Mouse (Mus musculus): Measurements from ENCODE around the gene Slc17a4. TPM values are rescaled to one million over a fixed set of nuclear protein-coding genes. Genes with fewer than 3 reads are reported as not detected.

Slc17a4 gene
- polyA plus RNA-seq, 1 experiment from 2014 or later, result not detected

GRCm38 (mm10) chr13:23879636-23880035 lies 35.2 kb downstream of the Slc17a4 start:
- H3K4me1 ChIP-seq (ENCODE audit: control insufficient read depth, insufficient read depth, low read length), result no peaks in the 10 kb centered on the region
- H3K27me3 ChIP-seq (ENCODE audit: control insufficient read depth, insufficient read depth, low read length), result no peaks in the 10 kb centered on the region
- 91% methylated on average over 5 of the region's 5 CpGs for whole genome bisulfite sequencing
- no peak for ATAC-seq (ENCODE audit: low FRiP score, low TSS enrichment)
- H3K4me2 ChIP-seq (ENCODE audit: low read length), result no peak overlapping the region
- no peaks in the 10 kb centered on the region for H3K9me3 ChIP-seq (ENCODE audit: control insufficient read depth, low read length)
- H3K9ac ChIP-seq (replicated peaks; ENCODE audit: low read length), result no peak overlapping the region
- no peaks in the 10 kb centered on the region for H3K36me3 ChIP-seq (ENCODE audit: control insufficient read depth, insufficient read depth, low read length)
- DNase-seq, result no peak
- no peak overlapping the region for H3K27ac ChIP-seq (replicated peaks; ENCODE audit: low read depth, low read length)
- no peak overlapping the region for H3K4me3 ChIP-seq (replicated peaks; ENCODE audit: low read depth, low read length)

- Histone ChIP-seq H3K4me1 (ENCODE audit: control insufficient read depth, insufficient read depth, low read length) (no peaks in the 10 kb centered on the region), H3K9me3 (ENCODE audit: control insufficient read depth, low read length) (no peaks in the 10 kb centered on the region), H3K9ac (replicated peaks; ENCODE audit: low read length) (no peak overlapping the region), H3K36me3 (ENCODE audit: control insufficient read depth, insufficient read depth, low read length) (no peaks in the 10 kb centered on the region), H3K27ac (replicated peaks; ENCODE audit: low read depth, low read length) (no peak overlapping the region), H3K4me2 (ENCODE audit: low read length) (no peak overlapping the region), H3K27me3 (ENCODE audit: control insufficient read depth, insufficient read depth, low read length) (no peaks in the 10 kb centered on the region), H3K4me3 (replicated peaks; ENCODE audit: low read depth, low read length) (no peak overlapping the region)
- DNase-seq (no peak), ATAC-seq (ENCODE audit: low FRiP score, low TSS enrichment) (no peak)
- 85% methylated on average over 3 of the region's 3 CpGs for WGBS
These were observed 35.7 kb downstream of the Slc17a4 start for GRCm38 (mm10) chr13:23879106-23879505.

- no peak for DNase-seq
- WGBS, result 87% methylated on average over 5 of the region's 5 CpGs
- H3K27ac ChIP-seq (replicated peaks; ENCODE audit: low read depth, low read length), result no peak overlapping the region
These were observed 41.7 kb downstream of the Slc17a4 start for GRCm38 (mm10) chr13:23873141-23873540.

GRCm38 (mm10) chr13:23869996-23870395 lies 44.8 kb downstream of the Slc17a4 start:
- no peak overlapping the region for H3K4me3 ChIP-seq (replicated peaks; ENCODE audit: low read depth, low read length)
- H3K27me3 ChIP-seq (ENCODE audit: control insufficient read depth, insufficient read depth, low read length), result no peaks in the 10 kb centered on the region
- H3K9me3 ChIP-seq (ENCODE audit: control insufficient read depth, low read length), result no peaks in the 10 kb centered on the region
- H3K36me3 ChIP-seq (ENCODE audit: control insufficient read depth, insufficient read depth, low read length), result no peaks in the 10 kb centered on the region
- no peaks in the 10 kb centered on the region for H3K4me1 ChIP-seq (ENCODE audit: control insufficient read depth, insufficient read depth, low read length)
- DNase-seq (no peak), ATAC-seq (ENCODE audit: low FRiP score, low TSS enrichment) (no peak)
- 77% methylated on average over 3 of the region's 3 CpGs for WGBS
- no peak overlapping the region for H3K9ac ChIP-seq (replicated peaks; ENCODE audit: low read length)
- H3K4me2 ChIP-seq (ENCODE audit: low read length), result no peak overlapping the region
- H3K27ac ChIP-seq (replicated peaks; ENCODE audit: low read depth, low read length), result no peak overlapping the region

More at GRCm38 (mm10) chr13:23873141-23873540, 41.7 kb downstream of the Slc17a4 start:
- no peaks in the 10 kb centered on the region for H3K36me3 ChIP-seq (ENCODE audit: control insufficient read depth, insufficient read depth, low read length)
- no peak overlapping the region for H3K9ac ChIP-seq (replicated peaks; ENCODE audit: low read length)
- ATAC-seq (ENCODE audit: low FRiP score, low TSS enrichment), result no peak
- no peak overlapping the region for H3K4me3 ChIP-seq (replicated peaks; ENCODE audit: low read depth, low read length)
- no peaks in the 10 kb centered on the region for H3K27me3 ChIP-seq (ENCODE audit: control insufficient read depth, insufficient read depth, low read length)
- no peak overlapping the region for H3K4me2 ChIP-seq (ENCODE audit: low read length)
- no peaks in the 10 kb centered on the region for H3K9me3 ChIP-seq (ENCODE audit: control insufficient read depth, low read length)
- no peaks in the 10 kb centered on the region for H3K4me1 ChIP-seq (ENCODE audit: control insufficient read depth, insufficient read depth, low read length)

- no peaks in the 10 kb centered on the region for H3K36me3 ChIP-seq (ENCODE audit: control insufficient read depth, insufficient read depth, low read length)
- H3K27ac ChIP-seq (replicated peaks; ENCODE audit: low read depth, low read length), result no peak overlapping the region
- DNase-seq (no peak), ATAC-seq (ENCODE audit: low FRiP score, low TSS enrichment) (no peak)
- no peaks in the 10 kb centered on the region for H3K27me3 ChIP-seq (ENCODE audit: control insufficient read depth, insufficient read depth, low read length)
- no peaks in the 10 kb centered on the region for H3K4me1 ChIP-seq (ENCODE audit: control insufficient read depth, insufficient read depth, low read length)
- H3K9ac ChIP-seq (replicated peaks; ENCODE audit: low read length), result no peak overlapping the region
- WGBS, result 93% methylated on average over 8 of the region's 8 CpGs
- H3K4me2 ChIP-seq (ENCODE audit: low read length), result no peak overlapping the region
- no peaks in the 10 kb centered on the region for H3K9me3 ChIP-seq (ENCODE audit: control insufficient read depth, low read length)
- no peak overlapping the region for H3K4me3 ChIP-seq (replicated peaks; ENCODE audit: low read depth, low read length)
These were observed 45.8 kb downstream of the Slc17a4 start for GRCm38 (mm10) chr13:23868790-23869533.

GRCm38 (mm10) chr13:23867405-23867804 lies 47.4 kb downstream of the Slc17a4 start, which contains the start of gene Slc17a1:
TSS of gene Slc17a1 (plus strand) at chr13:23867750.
- Histone ChIP-seq H3K4me1 (ENCODE audit: control insufficient read depth, insufficient read depth, low read length) (no peaks in the 10 kb centered on the region), H3K9me3 (ENCODE audit: control insufficient read depth, low read length) (no peaks in the 10 kb centered on the region), H3K36me3 (ENCODE audit: control insufficient read depth, insufficient read depth, low read length) (no peaks in the 10 kb centered on the region), H3K4me3 (replicated peaks; ENCODE audit: low read depth, low read length) (no peak within 1 kb of the TSS), H3K9ac (replicated peaks; ENCODE audit: low read length) (no peak within 1 kb of the TSS), H3K4me2 (ENCODE audit: low read length) (no peak within 1 kb of the TSS), H3K27me3 (ENCODE audit: control insufficient read depth, insufficient read depth, low read length) (no peaks in the 10 kb centered on the region), H3K27ac (replicated peaks; ENCODE audit: low read depth, low read length) (no peak within 1 kb of the TSS)
- 92% methylated on average over 7 of the region's 7 CpGs for WGBS
- ATAC-seq (ENCODE audit: low FRiP score, low TSS enrichment), result no peak
- DNase-seq, result no peak

GRCm38 (mm10) chr13:23867000-23867399 lies 47.8 kb downstream of the Slc17a4 start:
- 94% methylated on average over 6 of the region's 6 CpGs for WGBS
- Histone ChIP-seq H3K9me3 (ENCODE audit: control insufficient read depth, low read length) (no peaks in the 10 kb centered on the region), H3K36me3 (ENCODE audit: control insufficient read depth, insufficient read depth, low read length) (no peaks in the 10 kb centered on the region), H3K4me2 (ENCODE audit: low read length) (no peak overlapping the region), H3K9ac (replicated peaks; ENCODE audit: low read length) (no peak overlapping the region), H3K4me3 (replicated peaks; ENCODE audit: low read depth, low read length) (no peak overlapping the region), H3K27ac (replicated peaks; ENCODE audit: low read depth, low read length) (no peak overlapping the region), H3K27me3 (ENCODE audit: control insufficient read depth, insufficient read depth, low read length) (no peaks in the 10 kb centered on the region), H3K4me1 (ENCODE audit: control insufficient read depth, insufficient read depth, low read length) (no peaks in the 10 kb centered on the region)
- DNase-seq (no peak), ATAC-seq (ENCODE audit: low FRiP score, low TSS enrichment) (no peak)

GRCm38 (mm10) chr13:23866086-23866710 lies 48.6 kb downstream of the Slc17a4 start:
- no peak for DNase-seq
- ATAC-seq (ENCODE audit: low FRiP score, low TSS enrichment), result no peak
- Histone ChIP-seq H3K4me3 (replicated peaks; ENCODE audit: low read depth, low read length) (no peak overlapping the region), H3K9ac (replicated peaks; ENCODE audit: low read length) (no peak overlapping the region), H3K27ac (replicated peaks; ENCODE audit: low read depth, low read length) (no peak overlapping the region), H3K9me3 (ENCODE audit: control insufficient read depth, low read length) (no peaks in the 10 kb centered on the region), H3K36me3 (ENCODE audit: control insufficient read depth, insufficient read depth, low read length) (no peaks in the 10 kb centered on the region), H3K4me1 (ENCODE audit: control insufficient read depth, insufficient read depth, low read length) (no peaks in the 10 kb centered on the region), H3K27me3 (ENCODE audit: control insufficient read depth, insufficient read depth, low read length) (no peaks in the 10 kb centered on the region), H3K4me2 (ENCODE audit: low read length) (no peak overlapping the region)
- WGBS, result 84% methylated on average over 9 of the region's 9 CpGs

- no peak overlapping the region for H3K4me3 ChIP-seq (replicated peaks; ENCODE audit: low read depth, low read length)
- no peak overlapping the region for H3K27ac ChIP-seq (replicated peaks; ENCODE audit: low read depth, low read length)
- H3K9me3 ChIP-seq (ENCODE audit: control insufficient read depth, low read length), result no peaks in the 10 kb centered on the region
- no peaks in the 10 kb centered on the region for H3K36me3 ChIP-seq (ENCODE audit: control insufficient read depth, insufficient read depth, low read length)
- H3K4me1 ChIP-seq (ENCODE audit: control insufficient read depth, insufficient read depth, low read length), result no peaks in the 10 kb centered on the region
- no peak for DNase-seq
- H3K9ac ChIP-seq (replicated peaks; ENCODE audit: low read length), result no peak overlapping the region
- H3K4me2 ChIP-seq (ENCODE audit: low read length), result no peak overlapping the region
- H3K27me3 ChIP-seq (ENCODE audit: control insufficient read depth, insufficient read depth, low read length), result no peaks in the 10 kb centered on the region
- no peak for ATAC-seq (ENCODE audit: low FRiP score, low TSS enrichment)
- 89% methylated on average over 9 of the region's 9 CpGs for WGBS
These were observed 50.1 kb downstream of the Slc17a4 start for GRCm38 (mm10) chr13:23864711-23865110.

All from midbrain, embryonic 14.5 days (tissue).